Mouse (Mus musculus) bone marrow, adult 2 months (tissue): ENCODE data around the gene Bag1.

Experiments used
- CTCF ChIP-seq: fragments of 200-500 bp; IDR thresholded peaks from 2 replicates; pipeline ENCODE4 v1.5.1; 2011; ENCODE audit warnings: low read length, control low read depth; ENCODE audit not compliant: control insufficient read depth, insufficient read depth
- POLR2A ChIP-seq: fragments of 200-500 bp; IDR thresholded peaks from 2 replicates; pipeline ENCODE4 v1.6.1; 2011; ENCODE audit warnings: low read depth, mild to moderate bottlenecking, control low read depth, low read length, borderline replicate concordance; ENCODE audit not compliant: control insufficient read depth

DNA sequence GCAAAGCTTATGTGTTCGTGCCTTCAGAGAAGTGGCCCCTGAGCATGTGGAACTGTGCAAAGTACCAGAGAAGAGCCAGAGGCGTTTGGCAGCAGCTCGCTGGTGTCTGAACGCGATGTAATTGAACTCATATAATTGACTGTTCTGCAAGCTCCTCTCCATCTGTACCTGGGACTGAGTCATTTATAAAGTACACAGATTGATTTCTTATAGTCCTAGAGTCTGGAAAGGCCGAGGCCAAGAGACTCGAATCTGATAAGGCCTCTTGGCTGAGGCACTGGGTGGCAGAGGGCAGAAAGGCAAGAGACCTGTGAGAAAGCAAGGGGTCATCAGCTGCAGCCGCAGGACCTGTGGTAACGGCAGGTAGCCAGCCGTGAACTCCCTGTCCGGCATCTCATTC, 59.3 kb downstream of the Bag1 start:
- TF ChIP-seq CTCF = no peak
- no peak for TF ChIP-seq POLR2A
